Mouse (Mus musculus): ENCODE results near the gene Fam163a. TPM values are rescaled to one million over a fixed set of nuclear protein-coding genes. Genes with fewer than 3 reads are reported as not detected.

Gene Fam163a
- total and polyA plus RNA-seq, 3 experiments, result not detected

- no peaks in the 10 kb centered on the region for H3K27me3 ChIP-seq (replicated peaks)
- H3K79me2 ChIP-seq (replicated peaks; ENCODE audit: control insufficient read depth, extremely low read depth, insufficient read depth, poor library complexity, severe bottlenecking), result no peaks in the 10 kb centered on the region
- no peak overlapping the region for H3K4me3 ChIP-seq (replicated peaks in 1 of 3; ENCODE audit: low read depth in 2 of 3, low read length in 2 of 3, poor library complexity in 1 of 3)
- no peak overlapping the region for H3K4me2 ChIP-seq (ENCODE audit: insufficient read depth, low read depth, poor library complexity, severe bottlenecking)
- no peak for TF ChIP-seq PAX5 (IDR thresholded peaks at IDR 0.05; ENCODE audit: low read length)
- TF ChIP-seq JUND (conservative IDR thresholded peaks at IDR 0.05; ENCODE audit: low read depth, low read length), result no peak
- no peak for TF ChIP-seq NRF1 (IDR thresholded peaks at IDR 0.05; ENCODE audit: low read depth, low read length)
- TF ChIP-seq E2F4 (IDR thresholded peaks at IDR 0.05; ENCODE audit: insufficient replicate concordance, low read depth, low read length), result no peak
- TF ChIP-seq JUN (IDR thresholded peaks at IDR 0.05; ENCODE audit: insufficient read depth, low read depth, low read length), result no peak
- no peak for TF ChIP-seq RAD21 (IDR thresholded peaks at IDR 0.05; ENCODE audit: low read depth, low read length)
- no peak for TF ChIP-seq EP300 (IDR thresholded peaks at IDR 0.05; ENCODE audit: low read length)
- TF ChIP-seq NELFE (IDR thresholded peaks at IDR 0.05; ENCODE audit: low read depth, low read length), result no peak
- no peak for TF ChIP-seq ELF1 (IDR thresholded peaks at IDR 0.05; ENCODE audit: low read depth, low read length)
- no peak for TF ChIP-seq BHLHE40 (IDR thresholded peaks at IDR 0.05; ENCODE audit: low read depth, low read length)
- TF ChIP-seq CTCF (conservative IDR thresholded peaks at IDR 0.05 in 1 of 2, IDR thresholded peaks at IDR 0.05 in 1 of 2; ENCODE audit: low read depth in 2 of 2, low read length in 2 of 2), result no peak
- TF ChIP-seq SIN3A (IDR thresholded peaks at IDR 0.05; ENCODE audit: low read length), result no peak
- TF ChIP-seq ZMIZ1 (IDR thresholded peaks at IDR 0.05; ENCODE audit: low read depth, low read length), result no peak
- TF ChIP-seq CHD2 (IDR thresholded peaks at IDR 0.05; ENCODE audit: low read length), result no peak
- H3K9me3 ChIP-seq (replicated peaks; ENCODE audit: low read length), result no peaks in the 10 kb centered on the region
- DNase-seq (ENCODE audit: extremely low read depth), result no peak
- H3K27ac ChIP-seq (ENCODE audit: insufficient read depth, low read depth), result no peak overlapping the region
- dilution Hi-C loops (cut with MboI; ENCODE audit: extremely low pct_ligation_motif_present, extremely low pct_unique_long_range_greater_than_20kb, low sequenced_read_pairs), result no loop called here
- H3K36me3 ChIP-seq (replicated peaks in 1 of 2; ENCODE audit: control insufficient read depth in 1 of 2, insufficient read depth in 1 of 2, low read length in 1 of 2), result no peaks in the 10 kb centered on the region
- 0 out of 4 replicates have a peak, but pooled peaks cover 0 to 3% of the 10 kb centered on the region in 2 experiments for H3K4me1 ChIP-seq (ENCODE audit: control insufficient read depth in 1 of 2, insufficient read depth in 2 of 2)
- no peak overlapping the region for H3K9ac ChIP-seq (ENCODE audit: insufficient read depth, low read depth)
- in situ Hi-C loops (cut with MboI; ENCODE audit: low pct_ligation_motif_present, low pct_unique_long_range_greater_than_20kb, low sequenced_read_pairs), result no loop called here
These were observed 21.5 kb downstream of the Fam163a start for GRCm38 (mm10) chr1:156183176-156183958.

- Histone ChIP-seq H3K9me3 (replicated peaks; ENCODE audit: low read length) (no peaks in the 10 kb centered on the region), H3K27ac (ENCODE audit: insufficient read depth, low read depth) (no peak overlapping the region), H3K4me2 (ENCODE audit: insufficient read depth, low read depth, poor library complexity, severe bottlenecking) (no peak overlapping the region)
These were observed 25.0 kb downstream of the Fam163a start for GRCm38 (mm10) chr1:156179875-156180274.

More at GRCm38 (mm10) chr1:156179875-156180274, 25.0 kb downstream of the Fam163a start:
- Histone ChIP-seq H3K79me2 (replicated peaks; ENCODE audit: control insufficient read depth, extremely low read depth, insufficient read depth, poor library complexity, severe bottlenecking) (no peaks in the 10 kb centered on the region), H3K4me1 (ENCODE audit: control insufficient read depth in 1 of 2, insufficient read depth in 2 of 2) (no peaks in the 10 kb centered on the region), H3K27me3 (replicated peaks) (no peaks in the 10 kb centered on the region), H3K9ac (ENCODE audit: insufficient read depth, low read depth) (no peak overlapping the region), H3K36me3 (replicated peaks in 1 of 2; ENCODE audit: control insufficient read depth in 1 of 2, insufficient read depth in 1 of 2, low read length in 1 of 2) (no peaks in the 10 kb centered on the region), H3K4me3 (replicated peaks in 1 of 3; ENCODE audit: low read depth in 2 of 3, low read length in 2 of 3, poor library complexity in 1 of 3) (no peak overlapping the region)
- TF ChIP-seq RAD21 (IDR thresholded peaks at IDR 0.05; ENCODE audit: low read depth, low read length), result no peak
- TF ChIP-seq NELFE (IDR thresholded peaks at IDR 0.05; ENCODE audit: low read depth, low read length), result no peak
- no peak for TF ChIP-seq CTCF (conservative IDR thresholded peaks at IDR 0.05 in 1 of 2, IDR thresholded peaks at IDR 0.05 in 1 of 2; ENCODE audit: low read depth in 2 of 2, low read length in 2 of 2)
- no peak for TF ChIP-seq BHLHE40 (IDR thresholded peaks at IDR 0.05; ENCODE audit: low read depth, low read length)
- TF ChIP-seq POLR2A (IDR thresholded peaks at IDR 0.05; ENCODE audit: low read depth, low read length), result no peak
- TF ChIP-seq CHD2 (IDR thresholded peaks at IDR 0.05; ENCODE audit: low read length), result no peak
- TF ChIP-seq MEF2A (IDR thresholded peaks at IDR 0.05; ENCODE audit: borderline replicate concordance, low read depth, low read length), result no peak
- no peak for TF ChIP-seq POLR2AphosphoS2 (IDR thresholded peaks at IDR 0.05; ENCODE audit: low read depth, low read length)
- TF ChIP-seq MAFK (IDR thresholded peaks at IDR 0.05; ENCODE audit: insufficient replicate concordance, low read length), result no peak
- no peak for TF ChIP-seq ETS1 (conservative IDR thresholded peaks at IDR 0.05; ENCODE audit: low read depth, low read length)
- TF ChIP-seq ZNF384 (IDR thresholded peaks at IDR 0.05; ENCODE audit: low read depth, low read length), result no peak
- TF ChIP-seq UBTF (IDR thresholded peaks at IDR 0.05; ENCODE audit: low read depth, low read length), result no peak
- TF ChIP-seq EP300 (IDR thresholded peaks at IDR 0.05; ENCODE audit: low read length), result no peak
- TF ChIP-seq NRF1 (IDR thresholded peaks at IDR 0.05; ENCODE audit: low read depth, low read length), result no peak
- TF ChIP-seq ZMIZ1 (IDR thresholded peaks at IDR 0.05; ENCODE audit: low read depth, low read length), result no peak
- TF ChIP-seq HCFC1 (IDR thresholded peaks at IDR 0.05; ENCODE audit: low read depth, low read length), result no peak
- no peak for TF ChIP-seq ZKSCAN1 (IDR thresholded peaks at IDR 0.05; ENCODE audit: borderline replicate concordance, low read depth, low read length)
- no peak for TF ChIP-seq JUN (IDR thresholded peaks at IDR 0.05; ENCODE audit: insufficient read depth, low read depth, low read length)
- no peak for TF ChIP-seq CHD1 (IDR thresholded peaks at IDR 0.05; ENCODE audit: low read depth, low read length)
- TF ChIP-seq IRF4 (IDR thresholded peaks at IDR 0.05; ENCODE audit: low read depth, low read length), result no peak
- in situ Hi-C loops (cut with MboI; ENCODE audit: low pct_ligation_motif_present, low pct_unique_long_range_greater_than_20kb, low sequenced_read_pairs) (no loop called here), dilution Hi-C loops (cut with MboI; ENCODE audit: extremely low pct_ligation_motif_present, extremely low pct_unique_long_range_greater_than_20kb, low sequenced_read_pairs) (no loop called here)
- no peak for DNase-seq (ENCODE audit: extremely low read depth)

Data from CH12.LX (cell line).